Mouse (Mus musculus): ENCODE results near the gene Cldn7. TPM values are rescaled to one million over a fixed set of nuclear protein-coding genes. Genes with fewer than 3 reads are reported as not detected.
A peak's percentile ranks its signal among the peaks of the same experiment; 100 is the strongest.

Cldn7 gene
- polyA plus RNA-seq, 1 experiment = 63.7 TPM

GRCm38 (mm10) chr11:69932254-69932653 lies 32.3 kb upstream of the Cldn7 start:
- H3K4me1 ChIP-seq (ENCODE audit: control insufficient read depth, insufficient read depth, low read length) = peaks cover 4% of the 10 kb centered on the region
- WGBS = 36% methylated on average over 3 of the region's 3 CpGs
- no peak overlapping the region for H3K4me3 ChIP-seq (replicated peaks; ENCODE audit: extremely low read depth, low read depth, low read length)
- TF ChIP-seq CTCF (IDR thresholded peaks at IDR 0.05; ENCODE audit: insufficient read depth, low read length) = peak; percentile 33; the same call in 1 of the 2 replicates
- TF ChIP-seq POLR2A (IDR thresholded peaks at IDR 0.05; ENCODE audit: borderline replicate concordance, extremely low read depth, low read depth, low read length) = no peak
- DNase-seq = no peak

- DNase-seq = no peak
- peaks cover 4% of the 10 kb centered on the region for H3K4me1 ChIP-seq (ENCODE audit: control insufficient read depth, insufficient read depth, low read length)
- TF ChIP-seq POLR2A (IDR thresholded peaks at IDR 0.05; ENCODE audit: borderline replicate concordance, extremely low read depth, low read depth, low read length) (no peak), CTCF (IDR thresholded peaks at IDR 0.05; ENCODE audit: insufficient read depth, low read length) (no peak)
- H3K4me3 ChIP-seq (replicated peaks; ENCODE audit: extremely low read depth, low read depth, low read length) = no peak overlapping the region
- 57% methylated on average over 4 of the region's 4 CpGs for WGBS
Observed at GRCm38 (mm10) chr11:69933066-69933465, 31.5 kb upstream of the Cldn7 start.

GRCm38 (mm10) chr11:69934169-69934568 lies 30.4 kb upstream of the Cldn7 start:
- DNase-seq = peak; percentile 94
- TF ChIP-seq CTCF (IDR thresholded peaks at IDR 0.05; ENCODE audit: insufficient read depth, low read length) = peak; percentile 76
- TF ChIP-seq POLR2A (IDR thresholded peaks at IDR 0.05; ENCODE audit: borderline replicate concordance, extremely low read depth, low read depth, low read length) = no peak
- peaks cover 4% of the 10 kb centered on the region for H3K4me1 ChIP-seq (ENCODE audit: control insufficient read depth, insufficient read depth, low read length)
- H3K4me3 ChIP-seq (replicated peaks; ENCODE audit: extremely low read depth, low read depth, low read length) = no peak overlapping the region
- under 1% methylated on average over 18 of the region's 18 CpGs for WGBS

GRCm38 (mm10) chr11:69934681-69935080 lies 29.9 kb upstream of the Cldn7 start:
- 14% methylated on average over 6 of the region's 6 CpGs for WGBS
- TF ChIP-seq POLR2A (IDR thresholded peaks at IDR 0.05; ENCODE audit: borderline replicate concordance, extremely low read depth, low read depth, low read length) = no peak
- TF ChIP-seq CTCF (IDR thresholded peaks at IDR 0.05; ENCODE audit: insufficient read depth, low read length) = no peak
- Histone ChIP-seq H3K4me3 (replicated peaks; ENCODE audit: extremely low read depth, low read depth, low read length) (no peak overlapping the region), H3K4me1 (ENCODE audit: control insufficient read depth, insufficient read depth, low read length) (peaks cover 4% of the 10 kb centered on the region)
- no peak for DNase-seq

GRCm38 (mm10) chr11:69935137-69935879 lies 29.3 kb upstream of the Cldn7 start, which contains the start of gene Ybx2:
Ybx2 (plus strand) TSS chr11:69935796.
- H3K4me1 ChIP-seq (ENCODE audit: control insufficient read depth, insufficient read depth, low read length) = peaks cover 4% of the 10 kb centered on the region
- peak; percentile 85 for DNase-seq
- WGBS = 2% methylated on average over 62 of the region's 62 CpGs
- TF ChIP-seq POLR2A (IDR thresholded peaks at IDR 0.05; ENCODE audit: borderline replicate concordance, extremely low read depth, low read depth, low read length) (no peak), CTCF (IDR thresholded peaks at IDR 0.05; ENCODE audit: insufficient read depth, low read length) (no peak)
- peak within 1 kb of the TSS; percentile 14 for H3K4me3 ChIP-seq (replicated peaks; ENCODE audit: extremely low read depth, low read depth, low read length)

GRCm38 (mm10) chr11:69936156-69936555 lies 28.4 kb upstream of the Cldn7 start:
- WGBS = 2% methylated on average over 29 of the region's 30 CpGs
- H3K4me3 ChIP-seq (replicated peaks; ENCODE audit: extremely low read depth, low read depth, low read length) = no peak overlapping the region
- peaks cover 4% of the 10 kb centered on the region for H3K4me1 ChIP-seq (ENCODE audit: control insufficient read depth, insufficient read depth, low read length)
- no peak for TF ChIP-seq CTCF (IDR thresholded peaks at IDR 0.05; ENCODE audit: insufficient read depth, low read length)
- TF ChIP-seq POLR2A (IDR thresholded peaks at IDR 0.05; ENCODE audit: borderline replicate concordance, extremely low read depth, low read depth, low read length) = no peak
- no peak for DNase-seq

- Histone ChIP-seq H3K4me3 (replicated peaks; ENCODE audit: extremely low read depth, low read depth, low read length) (no peak overlapping the region), H3K4me1 (ENCODE audit: control insufficient read depth, insufficient read depth, low read length) (peaks cover 4% of the 10 kb centered on the region)
- DNase-seq = no peak
- TF ChIP-seq CTCF (IDR thresholded peaks at IDR 0.05; ENCODE audit: insufficient read depth, low read length) (no peak), POLR2A (IDR thresholded peaks at IDR 0.05; ENCODE audit: borderline replicate concordance, extremely low read depth, low read depth, low read length) (no peak)
- WGBS = 31% methylated on average over 9 of the region's 9 CpGs
Observed at GRCm38 (mm10) chr11:69936714-69937347, 27.7 kb upstream of the Cldn7 start.

- TF ChIP-seq CTCF (IDR thresholded peaks at IDR 0.05; ENCODE audit: insufficient read depth, low read length) = no peak
- no peak for TF ChIP-seq POLR2A (IDR thresholded peaks at IDR 0.05; ENCODE audit: borderline replicate concordance, extremely low read depth, low read depth, low read length)
- WGBS = 39% methylated on average over 4 of the region's 4 CpGs
- Histone ChIP-seq H3K4me1 (ENCODE audit: control insufficient read depth, insufficient read depth, low read length) (peaks cover 4% of the 10 kb centered on the region), H3K4me3 (replicated peaks; ENCODE audit: extremely low read depth, low read depth, low read length) (no peak overlapping the region)
- DNase-seq = no peak
Observed at GRCm38 (mm10) chr11:69937385-69937784, 27.2 kb upstream of the Cldn7 start.

GRCm38 (mm10) chr11:69937834-69938233 lies 26.7 kb upstream of the Cldn7 start:
- H3K4me3 ChIP-seq (replicated peaks; ENCODE audit: extremely low read depth, low read depth, low read length) = no peak overlapping the region
- peaks cover 4% of the 10 kb centered on the region for H3K4me1 ChIP-seq (ENCODE audit: control insufficient read depth, insufficient read depth, low read length)
- 80% methylated on average over 5 of the region's 5 CpGs for WGBS
- TF ChIP-seq POLR2A (IDR thresholded peaks at IDR 0.05; ENCODE audit: borderline replicate concordance, extremely low read depth, low read depth, low read length) (no peak), CTCF (IDR thresholded peaks at IDR 0.05; ENCODE audit: insufficient read depth, low read length) (no peak)
- DNase-seq = no peak
